Mouse (Mus musculus): Measurements from ENCODE around the gene Palld. TPM values are rescaled to one million over a fixed set of nuclear protein-coding genes. Genes with fewer than 3 reads are reported as not detected.

Palld gene
- polyA plus RNA-seq, 1 experiment from 2014 or later = 70.4 TPM

- Histone ChIP-seq H3K27me3 (replicated peaks; ENCODE audit: control insufficient read depth, insufficient read depth, low read length) (no peaks in the 10 kb centered on the region), H3K27ac (ENCODE audit: low read length) (no peak overlapping the region), H3K36me3 (ENCODE audit: control insufficient read depth, insufficient read depth, low read length) (no peaks in the 10 kb centered on the region), H3K4me1 (ENCODE audit: control insufficient read depth, insufficient read depth, low read length) (no peaks in the 10 kb centered on the region), H3K4me3 (ENCODE audit: low read length) (no peak overlapping the region), H3K9ac (ENCODE audit: low read depth, low read length) (no peak overlapping the region), H3K9me3 (ENCODE audit: control insufficient read depth, low read length) (no peaks in the 10 kb centered on the region), H3K4me2 (ENCODE audit: low read depth, low read length) (no peak overlapping the region)
- ATAC-seq = no peak
- 82% methylated on average over 4 of the region's 4 CpGs for WGBS
Observed at GRCm38 (mm10) chr8:61470213-61470612, 432.3 kb downstream of the Palld start.

GRCm38 (mm10) chr8:61467553-61467815 is 435.0 kb downstream of the Palld start:
- H3K9me3 ChIP-seq (ENCODE audit: control insufficient read depth, low read length) = no peaks in the 10 kb centered on the region
- no peaks in the 10 kb centered on the region for H3K36me3 ChIP-seq (ENCODE audit: control insufficient read depth, insufficient read depth, low read length)
- no peak for ATAC-seq
- H3K27ac ChIP-seq (ENCODE audit: low read length) = no peak overlapping the region
- no peak overlapping the region for H3K4me2 ChIP-seq (ENCODE audit: low read depth, low read length)
- WGBS = 96% methylated on average over 3 of the region's 3 CpGs
- H3K27me3 ChIP-seq (replicated peaks; ENCODE audit: control insufficient read depth, insufficient read depth, low read length) = no peaks in the 10 kb centered on the region
- no peak overlapping the region for H3K9ac ChIP-seq (ENCODE audit: low read depth, low read length)
- H3K4me1 ChIP-seq (ENCODE audit: control insufficient read depth, insufficient read depth, low read length) = no peaks in the 10 kb centered on the region
- no peak overlapping the region for H3K4me3 ChIP-seq (ENCODE audit: low read length)

- H3K27ac ChIP-seq (ENCODE audit: low read length) = no peak overlapping the region
- WGBS = 76% methylated on average over 15 of the region's 15 CpGs
Observed at GRCm38 (mm10) chr8:61466696-61467552, 435.6 kb downstream of the Palld start.

GRCm38 (mm10) chr8:61464393-61464792 is 438.1 kb downstream of the Palld start:
- WGBS = 77% methylated on average over 2 of the region's 2 CpGs
- H3K4me1 ChIP-seq (ENCODE audit: control insufficient read depth, insufficient read depth, low read length) = no peaks in the 10 kb centered on the region
- H3K27ac ChIP-seq (ENCODE audit: low read length) = no peak overlapping the region
- no peaks in the 10 kb centered on the region for H3K9me3 ChIP-seq (ENCODE audit: control insufficient read depth, low read length)
- no peaks in the 10 kb centered on the region for H3K27me3 ChIP-seq (replicated peaks; ENCODE audit: control insufficient read depth, insufficient read depth, low read length)
- H3K4me3 ChIP-seq (ENCODE audit: low read length) = no peak overlapping the region
- H3K36me3 ChIP-seq (ENCODE audit: control insufficient read depth, insufficient read depth, low read length) = no peaks in the 10 kb centered on the region
- H3K4me2 ChIP-seq (ENCODE audit: low read depth, low read length) = no peak overlapping the region
- no peak for ATAC-seq
- no peak overlapping the region for H3K9ac ChIP-seq (ENCODE audit: low read depth, low read length)

More at GRCm38 (mm10) chr8:61466696-61467552, 435.6 kb downstream of the Palld start:
- Histone ChIP-seq H3K9ac (ENCODE audit: low read depth, low read length) (no peak overlapping the region), H3K4me2 (ENCODE audit: low read depth, low read length) (no peak overlapping the region), H3K9me3 (ENCODE audit: control insufficient read depth, low read length) (no peaks in the 10 kb centered on the region), H3K4me3 (ENCODE audit: low read length) (no peak overlapping the region), H3K27me3 (replicated peaks; ENCODE audit: control insufficient read depth, insufficient read depth, low read length) (no peaks in the 10 kb centered on the region), H3K4me1 (ENCODE audit: control insufficient read depth, insufficient read depth, low read length) (no peaks in the 10 kb centered on the region), H3K36me3 (ENCODE audit: control insufficient read depth, insufficient read depth, low read length) (no peaks in the 10 kb centered on the region)
- no peak for ATAC-seq

GRCm38 (mm10) chr8:61462221-61462620 is 440.3 kb downstream of the Palld start:
- no peaks in the 10 kb centered on the region for H3K36me3 ChIP-seq (ENCODE audit: control insufficient read depth, insufficient read depth, low read length)
- no peak overlapping the region for H3K4me3 ChIP-seq (ENCODE audit: low read length)
- no peak for ATAC-seq
- H3K9me3 ChIP-seq (ENCODE audit: control insufficient read depth, low read length) = no peaks in the 10 kb centered on the region
- H3K4me1 ChIP-seq (ENCODE audit: control insufficient read depth, insufficient read depth, low read length) = no peaks in the 10 kb centered on the region
- H3K9ac ChIP-seq (ENCODE audit: low read depth, low read length) = no peak overlapping the region
- H3K4me2 ChIP-seq (ENCODE audit: low read depth, low read length) = no peak overlapping the region
- H3K27ac ChIP-seq (ENCODE audit: low read length) = no peak overlapping the region
- no peaks in the 10 kb centered on the region for H3K27me3 ChIP-seq (replicated peaks; ENCODE audit: control insufficient read depth, insufficient read depth, low read length)
- WGBS = 85% methylated on average over 5 of the region's 5 CpGs

Other genes starting within 250 kb of the Palld start
- gene Ddx60, start 25.4 kb upstream of the Palld start, polyA plus RNA-seq (2015; fragmentation: Nextera tagmentation; extraction: Ambion mirVana) = 0.64 and 1.1 TPM in 2 replicates
- gene Anxa10, start 220.5 kb upstream of the Palld start, polyA plus RNA-seq (2015; fragmentation: Nextera tagmentation; extraction: Ambion mirVana) = 0.18 and 0.24 TPM in 2 replicates